Comparison of ENCODE assay signal across 8 mouse cellular contexts in the genomic region with DNA sequence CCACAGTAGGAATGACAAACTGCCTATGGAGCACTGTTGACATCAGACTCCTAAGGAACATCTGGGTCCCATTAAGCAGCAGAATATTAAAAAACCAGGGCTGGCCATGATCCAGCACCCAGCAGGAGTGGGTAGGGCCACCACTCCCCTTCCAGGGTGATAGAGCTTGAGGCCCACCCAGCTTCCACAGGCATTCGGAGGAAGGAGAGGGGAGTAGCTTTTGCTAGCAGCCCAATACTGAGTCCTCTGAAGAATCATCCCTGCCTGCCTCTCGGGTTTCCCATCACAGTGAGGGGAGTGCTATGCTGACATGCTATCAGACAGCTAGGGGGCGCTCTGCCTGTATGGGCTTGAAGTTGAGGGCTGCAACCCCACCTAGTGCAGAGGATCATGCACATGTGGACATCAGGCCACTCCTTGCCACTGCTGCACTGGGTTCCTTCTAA.
DNase-seq lines count a peak whose midpoint lies in the region; ATAC-seq and TF ChIP-seq lines count a peak whose summit lies in the region.

No protein-coding gene starts in this region.

- intact Hi-C loops in heart, postnatal 36 days (cut with DNase I): loop anchor here (2.0 kb wide), 2 partner anchors 32 to 82 kb away; no protein-coding TSS in a partner anchor

- H3K27me3 ChIP-seq in liver, adult 2 months (ENCODE audit: control insufficient read depth, insufficient read depth, low read length): no peaks in the 10 kb centered on the region

- TF ChIP-seq CTCF in liver, adult 2 months (IDR thresholded peaks at IDR 0.05; ENCODE audit: low read depth, low read length): peak; percentile 83

- 24% methylated on average over 3 of the region's 3 CpGs for WGBS in liver, adult 2 months

- H3K79me2 ChIP-seq in liver, adult 2 months (ENCODE audit: control insufficient read depth, insufficient read depth, low read length): no peaks in the 10 kb centered on the region

- no peaks in the 10 kb centered on the region for H3K36me3 ChIP-seq in liver, adult 2 months (ENCODE audit: control insufficient read depth, insufficient read depth, low read length)

- no peak overlapping the region for H3K4me3 ChIP-seq in liver, adult 2 months (ENCODE audit: insufficient read depth, low read depth, low read length)

- no peak overlapping the region for H3K27ac ChIP-seq in liver, adult 2 months (replicated peaks; ENCODE audit: insufficient read depth, low read depth, low read length)

- H3K9ac ChIP-seq in liver, adult 2 months (ENCODE audit: low read depth, low read length): no peak overlapping the region

- peaks cover 2% of the 10 kb centered on the region; the same call in 1 of the 2 replicates for H3K4me1 ChIP-seq in liver, adult 2 months (ENCODE audit: control insufficient read depth, insufficient read depth, low read length)

- TF ChIP-seq POLR2A in liver, adult 2 months (IDR thresholded peaks at IDR 0.05; ENCODE audit: extremely low read depth, insufficient read depth, low read length): no peak

- DNase-seq in layer of hippocampus, adult 11-12 months (ENCODE audit: low spot score): peak; percentile 48
- no peak for DNase-seq in layer of hippocampus, adult 9-10 months (ENCODE audit: low spot score)
- peak; percentile 90 for DNase-seq in ES-CJ7 (ENCODE audit: low read depth, low spot score)
- DNase-seq in c-Kit-positive CD71-positive TER-119-positive erythroid progenitor cells, embryonic 14.5 days (ENCODE audit: low spot score): peak; percentile 31
- DNase-seq in heart, postnatal 36 days: peak; percentile 43 to 66
- no peak for DNase-seq in liver, adult 2 months (ENCODE audit: extremely low read depth, low read depth, low spot score)
- no peak for DNase-seq in urinary bladder, adult 2 months (ENCODE audit: low spot score)

- ATAC-seq in neutrophil, adult 5-6 weeks (ENCODE audit: extremely low read depth, insufficient number of reproducible peaks, low FRiP score, poor library complexity, severe bottlenecking): peak; percentile 53; the same call in 1 of the 2 replicates

Comparison
In these comparisons a context has a peak if more than half of its experiments do, and no peak if none do; other contexts are left out.
1. DNase-seq: peak in layer of hippocampus, adult 11-12 months (single experiment), ES-CJ7 (single experiment), c-Kit-positive CD71-positive TER-119-positive erythroid progenitor cells, embryonic 14.5 days (single experiment) and heart, postnatal 36 days (2 of 2); none in layer of hippocampus, adult 9-10 months (single experiment), liver, adult 2 months (single experiment) and urinary bladder, adult 2 months (single experiment).